ENCODE assay signal across 27 mouse cellular contexts in the genomic region with DNA sequence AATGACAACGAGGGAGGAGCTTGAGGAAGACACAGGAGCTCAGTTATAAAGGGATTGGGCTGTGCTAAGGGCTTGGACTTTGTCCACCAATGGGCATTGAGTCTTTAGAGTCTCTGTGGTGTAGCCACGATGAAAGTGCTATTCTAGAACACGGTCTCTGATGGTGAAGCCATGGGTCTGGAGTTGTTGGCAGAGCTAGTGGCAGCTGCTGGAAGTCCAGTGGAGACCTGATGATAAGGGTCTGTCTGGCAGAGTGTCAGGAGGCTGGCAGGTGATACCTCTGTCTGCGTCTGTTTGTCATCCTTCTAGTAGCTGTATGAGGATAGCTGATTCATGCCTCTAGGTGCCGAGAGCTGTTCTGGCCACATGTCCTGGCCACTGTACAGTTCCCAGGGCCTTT. TPM values are rescaled to one million over a fixed set of nuclear protein-coding genes. Genes with fewer than 3 reads are reported as not detected.
"Had no signal": no experiment of that assay in that cellular context is flagged by ENCODE, and none has a peak within 500 bp of the region (broad histone marks: within the 10 kb centered on the region; RNA-seq: fewer than 3 reads in every experiment).

No protein-coding gene starts in this region.

- H3K4me1 ChIP-seq: kidney, embryonic 15.5 days; limb, embryonic 10.5 days; limb, embryonic 13.5 days; liver, embryonic 12.5 days; liver, embryonic 15.5 days; midbrain, embryonic 12.5 days; neural tube, embryonic 13.5 days; stomach, embryonic 15.5 days had no signal

- H3K27me3 ChIP-seq: kidney, embryonic 15.5 days; limb, embryonic 13.5 days; liver, embryonic 12.5 days; liver, embryonic 15.5 days; lung, embryonic 15.5 days; midbrain, embryonic 12.5 days; midbrain, embryonic 15.5 days; neural tube, embryonic 13.5 days; stomach, embryonic 15.5 days had no signal

- H3K9ac ChIP-seq: kidney, embryonic 15.5 days; limb, embryonic 13.5 days; liver, embryonic 12.5 days; liver, embryonic 15.5 days; lung, embryonic 15.5 days; midbrain, embryonic 12.5 days; midbrain, embryonic 15.5 days; neural tube, embryonic 13.5 days; stomach, embryonic 15.5 days had no signal

- DNase-seq: kidney, adult 8-10 months; kidney, postnatal 14 days; kidney, postnatal 4 days; layer of hippocampus, adult 9-11 months; layer of hippocampus, postnatal 36 days; liver; lung, adult 18-20 months; lung, postnatal 10 days; lung, postnatal 36 days; retina, postnatal 1 day; right cerebral cortex, postnatal 25 days; spleen, adult 18-20 months; thymus, postnatal 25 days had no signal

- ATAC-seq: liver, embryonic 12.5 days; midbrain, embryonic 15.5 days had no signal

- H3K4me3 ChIP-seq: kidney, embryonic 15.5 days; limb, embryonic 10.5 days; limb, embryonic 13.5 days; liver, embryonic 12.5 days; liver, embryonic 15.5 days; lung, embryonic 15.5 days; midbrain, embryonic 12.5 days; midbrain, embryonic 15.5 days; neural tube, embryonic 13.5 days; stomach, embryonic 15.5 days had no signal

- H3K27ac ChIP-seq: kidney, embryonic 15.5 days; limb, embryonic 10.5 days; limb, embryonic 13.5 days; liver, embryonic 12.5 days; liver, embryonic 15.5 days; lung, embryonic 15.5 days; midbrain, embryonic 12.5 days; midbrain, embryonic 15.5 days; neural tube, embryonic 13.5 days; stomach, embryonic 15.5 days had no signal

- H3K36me3 ChIP-seq: kidney, embryonic 15.5 days; limb, embryonic 10.5 days; limb, embryonic 13.5 days; liver, embryonic 12.5 days; liver, embryonic 15.5 days; lung, embryonic 15.5 days; midbrain, embryonic 12.5 days; midbrain, embryonic 15.5 days; neural tube, embryonic 13.5 days; stomach, embryonic 15.5 days had no signal

- H3K4me2 ChIP-seq: kidney, embryonic 15.5 days; limb, embryonic 13.5 days; liver, embryonic 12.5 days; liver, embryonic 15.5 days; lung, embryonic 15.5 days; midbrain, embryonic 12.5 days; midbrain, embryonic 15.5 days; neural tube, embryonic 13.5 days; stomach, embryonic 15.5 days had no signal

- H3K9me3 ChIP-seq: kidney, embryonic 15.5 days; limb, embryonic 10.5 days; limb, embryonic 13.5 days; liver, embryonic 12.5 days; liver, embryonic 15.5 days; lung, embryonic 15.5 days; midbrain, embryonic 12.5 days; midbrain, embryonic 15.5 days; neural tube, embryonic 13.5 days; stomach, embryonic 15.5 days had no signal

RNA-seq across cellular contexts. Expression of a gene that starts 24.7 kb away (rescaled TPM):
- total RNA-seq: layer of hippocampus, adult 18-20 months; layer of hippocampus, postnatal 36 days; left cerebral cortex, adult 8-10 months; left cerebral cortex, postnatal 25 days; neutrophil, adult 5-6 weeks had no signal
- polyA plus RNA-seq: kidney, embryonic 15.5 days; limb, embryonic 10.5 days; liver, embryonic 12.5 days; midbrain, embryonic 12.5 days; midbrain, embryonic 15.5 days; neural tube, embryonic 13.5 days had no signal

RNA-seq across cellular contexts. Expression of a gene that starts 25.6 kb away (rescaled TPM):
- total RNA-seq: neutrophil, adult 5-6 weeks had no signal
